Mouse (Mus musculus): ENCODE measurements around the gene Lrrc4b.

DNA sequence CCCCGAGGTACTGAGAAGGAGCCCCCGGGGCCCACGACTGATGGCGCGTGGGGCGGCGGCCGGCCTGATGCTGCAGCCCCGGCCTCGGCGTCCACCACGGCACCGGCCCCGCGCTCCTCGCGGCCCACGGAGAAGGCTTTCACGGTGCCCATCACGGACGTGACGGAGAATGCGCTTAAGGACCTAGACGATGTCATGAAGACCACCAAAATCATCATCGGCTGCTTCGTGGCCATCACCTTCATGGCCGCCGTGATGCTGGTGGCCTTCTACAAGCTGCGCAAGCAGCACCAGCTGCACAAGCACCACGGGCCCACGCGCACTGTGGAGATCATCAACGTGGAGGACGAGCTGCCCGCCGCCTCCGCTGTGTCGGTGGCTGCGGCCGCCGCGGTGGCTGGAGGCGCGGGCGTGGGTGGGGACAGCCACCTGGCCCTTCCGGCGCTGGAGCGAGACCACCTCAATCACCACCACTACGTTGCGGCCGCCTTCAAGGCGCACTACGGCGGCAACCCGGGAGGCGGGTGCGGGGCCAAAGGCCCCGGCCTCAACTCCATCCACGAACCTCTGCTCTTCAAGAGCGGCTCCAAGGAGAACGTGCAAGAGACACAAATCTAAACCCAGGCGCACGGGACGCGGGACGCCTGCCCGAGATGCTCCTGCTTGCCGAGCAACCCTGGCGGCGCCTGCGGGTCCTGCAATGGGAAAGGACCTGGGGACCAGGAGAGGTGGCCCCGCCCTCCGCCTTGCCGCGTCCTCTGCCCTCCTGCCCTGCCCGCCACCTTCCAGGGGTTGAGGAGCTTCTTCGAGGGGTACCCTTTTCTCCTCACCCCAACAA is 33.6 kb downstream of the Lrrc4b start:
- no peak for TF ChIP-seq POLR2A (IDR thresholded peaks at IDR 0.05; ENCODE audit: borderline replicate concordance, low read depth, low read length)
- no peak for TF ChIP-seq CTCF (IDR thresholded peaks at IDR 0.05; ENCODE audit: low read depth, low read length)

All from bone marrow macrophage, adult 2 months (primary cell).